Mouse (Mus musculus): ENCODE results near the gene Rps6kl1. TPM values are rescaled to one million over a fixed set of nuclear protein-coding genes. Genes with fewer than 3 reads are reported as not detected.

Gene Rps6kl1
- 0.31 and 0.57 TPM in 2 replicates for polyA plus RNA-seq (2012; rRNA removed)
- 0.30 and 0.57 TPM in 2 replicates for polyA plus RNA-seq (2014; fragmentation: Nextera tagmentation; extraction: Ambion mirVana)

- ATAC-seq (ENCODE audit: insufficient read depth) (peak; percentile 82; the same call in 1 of the 2 replicates), DNase-seq (ENCODE audit: low read depth in 3 of 3, low spot score in 3 of 3) (peak; percentile 19 to 28 (median 20))
- Histone ChIP-seq H3K9me3 (ENCODE audit: control insufficient read depth, low read length) (no peaks in the 10 kb centered on the region), H3K4me2 (ENCODE audit: low read depth) (peak within 1 kb of the TSS; percentile 63), H3K9ac (replicated peaks) (no peak within 1 kb of the TSS), H3K4me3 (ENCODE audit: insufficient read depth in 1 of 2, low read depth in 2 of 2, low read length in 2 of 2) (peak within 1 kb of the TSS in 1 of 2 experiments; percentile 28; a peak in 3 of 4 replicates), H3K36me3 (replicated peaks; ENCODE audit: control insufficient read depth, insufficient read depth, low read depth) (no peaks in the 10 kb centered on the region), H3K27ac (no peak within 1 kb of the TSS), H3K4me1 (replicated peaks; ENCODE audit: control insufficient read depth in 2 of 2, insufficient read depth in 2 of 2, low read length in 1 of 2) (peaks cover 0 to 6% of the 10 kb centered on the region in 2 experiments; a peak in 2 of 4 replicates), H3K27me3 (ENCODE audit: control insufficient read depth, insufficient read depth, low read length) (no peaks in the 10 kb centered on the region; the same call in 1 of the 2 replicates)
- 14% methylated on average over 28 of the region's 28 CpGs for WGBS (ENCODE audit: insufficient replicate concordance)
- no peak for TF ChIP-seq EP300 (IDR thresholded peaks at IDR 0.05; ENCODE audit: low read depth)
- TF ChIP-seq CTCF (IDR thresholded peaks at IDR 0.05; ENCODE audit: low read depth) = no peak
Observed at GRCm38 (mm10) chr12:85151002-85151774, at the start of gene Rps6kl1. TSS of gene Rps6kl1 (minus strand) at chr12:85151264.

GRCm38 (mm10) chr12:85199954-85200353 is 48.9 kb upstream of the Rps6kl1 start:
- TF ChIP-seq EP300 (IDR thresholded peaks at IDR 0.05; ENCODE audit: low read depth) = no peak
- no peak for TF ChIP-seq CTCF (IDR thresholded peaks at IDR 0.05; ENCODE audit: low read depth)
- no peak for ATAC-seq (ENCODE audit: insufficient read depth)
- no peaks in the 10 kb centered on the region for H3K4me1 ChIP-seq (replicated peaks; ENCODE audit: control insufficient read depth in 2 of 2, insufficient read depth in 2 of 2, low read length in 1 of 2)

DNA sequence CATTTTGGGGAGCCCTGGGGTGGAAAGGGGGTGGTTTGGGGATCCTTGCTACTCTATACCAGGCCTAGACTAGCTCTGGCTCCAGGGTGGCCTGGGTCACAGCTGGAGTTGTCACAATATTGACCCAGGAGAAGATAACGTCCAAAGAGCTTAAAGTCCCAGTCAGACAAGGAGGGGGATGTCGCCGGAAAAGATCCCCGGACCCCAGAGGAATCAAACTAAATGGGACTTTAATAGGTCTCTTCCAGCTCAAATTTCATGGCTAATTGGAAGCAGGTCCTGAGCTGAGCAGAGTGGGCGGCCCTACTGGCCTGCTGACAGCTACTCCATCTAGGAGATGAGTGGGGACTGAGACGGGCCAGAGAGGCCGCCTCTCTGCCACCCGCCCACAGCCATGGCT is 46.9 kb upstream of the Rps6kl1 start:
- H3K9ac ChIP-seq (replicated peaks) = no peak overlapping the region
- ATAC-seq (ENCODE audit: insufficient read depth) (no peak), DNase-seq (ENCODE audit: low read depth in 3 of 3, low spot score in 3 of 3) (no peak)
- H3K4me1 ChIP-seq (replicated peaks; ENCODE audit: control insufficient read depth in 2 of 2, insufficient read depth in 2 of 2, low read length in 1 of 2) = no peaks in the 10 kb centered on the region
- WGBS (ENCODE audit: insufficient replicate concordance) = 63% methylated on average over 8 of the region's 8 CpGs
- H3K27me3 ChIP-seq (ENCODE audit: control insufficient read depth, insufficient read depth, low read length) = no peaks in the 10 kb centered on the region
- no peak for TF ChIP-seq EP300 (IDR thresholded peaks at IDR 0.05; ENCODE audit: low read depth)
- TF ChIP-seq CTCF (IDR thresholded peaks at IDR 0.05; ENCODE audit: low read depth) = no peak
- H3K4me3 ChIP-seq (ENCODE audit: insufficient read depth in 1 of 2, low read depth in 2 of 2, low read length in 2 of 2) = no peak overlapping the region
- H3K4me2 ChIP-seq (ENCODE audit: low read depth) = no peak overlapping the region
- H3K27ac ChIP-seq = no peak overlapping the region
- H3K36me3 ChIP-seq (replicated peaks; ENCODE audit: control insufficient read depth, insufficient read depth, low read depth) = no peaks in the 10 kb centered on the region
- H3K9me3 ChIP-seq (ENCODE audit: control insufficient read depth, low read length) = no peaks in the 10 kb centered on the region

More at GRCm38 (mm10) chr12:85199954-85200353, 48.9 kb upstream of the Rps6kl1 start:
- 58% methylated on average over 1 of the region's 1 CpGs for WGBS (ENCODE audit: insufficient replicate concordance)
- no peaks in the 10 kb centered on the region for H3K27me3 ChIP-seq (ENCODE audit: control insufficient read depth, insufficient read depth, low read length)
- no peak overlapping the region for H3K9ac ChIP-seq (replicated peaks)
- H3K36me3 ChIP-seq (replicated peaks; ENCODE audit: control insufficient read depth, insufficient read depth, low read depth) = no peaks in the 10 kb centered on the region
- H3K4me3 ChIP-seq (ENCODE audit: insufficient read depth in 1 of 2, low read depth in 2 of 2, low read length in 2 of 2) = no peak overlapping the region
- H3K27ac ChIP-seq = no peak overlapping the region
- DNase-seq (ENCODE audit: low read depth in 3 of 3, low spot score in 3 of 3) = no peak
- H3K9me3 ChIP-seq (ENCODE audit: control insufficient read depth, low read length) = no peaks in the 10 kb centered on the region
- no peak overlapping the region for H3K4me2 ChIP-seq (ENCODE audit: low read depth)

DNA sequence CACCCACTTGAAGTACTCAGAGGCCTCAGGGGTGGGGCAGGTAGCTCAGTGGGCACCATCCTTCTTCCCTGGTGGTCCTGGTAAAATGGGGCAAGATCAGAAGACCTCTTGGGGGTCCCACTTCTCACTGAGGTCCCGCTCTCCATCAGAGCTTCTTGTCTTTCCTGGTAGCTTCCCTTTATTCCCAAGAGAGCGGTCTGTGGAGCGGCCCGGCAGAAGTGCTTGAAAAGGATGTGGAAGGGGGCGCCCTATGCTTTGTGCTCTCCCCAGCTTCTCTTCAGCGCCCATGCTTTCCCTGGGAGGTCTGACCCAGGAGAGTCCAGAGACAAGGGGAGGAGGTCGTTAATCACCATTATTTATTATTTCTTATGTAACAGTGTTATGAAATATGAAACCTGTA is 46.3 kb upstream of the Rps6kl1 start:
- DNase-seq (ENCODE audit: low read depth in 3 of 3, low spot score in 3 of 3) (no peak), ATAC-seq (ENCODE audit: insufficient read depth) (no peak)
- no peaks in the 10 kb centered on the region for H3K4me1 ChIP-seq (replicated peaks; ENCODE audit: control insufficient read depth in 2 of 2, insufficient read depth in 2 of 2, low read length in 1 of 2)

GRCm38 (mm10) chr12:85196191-85196590 is 45.1 kb upstream of the Rps6kl1 start:
- no peaks in the 10 kb centered on the region for H3K27me3 ChIP-seq (ENCODE audit: control insufficient read depth, insufficient read depth, low read length)
- no peak overlapping the region for H3K9ac ChIP-seq (replicated peaks)
- H3K9me3 ChIP-seq (ENCODE audit: control insufficient read depth, low read length) = no peaks in the 10 kb centered on the region
- no peaks in the 10 kb centered on the region for H3K36me3 ChIP-seq (replicated peaks; ENCODE audit: control insufficient read depth, insufficient read depth, low read depth)
- DNase-seq (ENCODE audit: low read depth in 3 of 3, low spot score in 3 of 3) = no peak
- no peak overlapping the region for H3K4me2 ChIP-seq (ENCODE audit: low read depth)
- 77% methylated on average over 10 of the region's 10 CpGs for WGBS (ENCODE audit: insufficient replicate concordance)
- no peak overlapping the region for H3K4me3 ChIP-seq (ENCODE audit: insufficient read depth in 1 of 2, low read depth in 2 of 2, low read length in 2 of 2)
- TF ChIP-seq EP300 (IDR thresholded peaks at IDR 0.05; ENCODE audit: low read depth) = no peak
- no peak for TF ChIP-seq CTCF (IDR thresholded peaks at IDR 0.05; ENCODE audit: low read depth)
- ATAC-seq (ENCODE audit: insufficient read depth) = no peak
- H3K27ac ChIP-seq = no peak overlapping the region
- H3K4me1 ChIP-seq (replicated peaks; ENCODE audit: control insufficient read depth in 2 of 2, insufficient read depth in 2 of 2, low read length in 1 of 2) = no peaks in the 10 kb centered on the region

More for the DNA sequence above, 46.3 kb upstream of the Rps6kl1 start:
- Histone ChIP-seq H3K4me3 (ENCODE audit: insufficient read depth in 1 of 2, low read depth in 2 of 2, low read length in 2 of 2) (no peak overlapping the region), H3K9ac (replicated peaks) (no peak overlapping the region), H3K27ac (no peak overlapping the region), H3K36me3 (replicated peaks; ENCODE audit: control insufficient read depth, insufficient read depth, low read depth) (no peaks in the 10 kb centered on the region), H3K4me2 (ENCODE audit: low read depth) (no peak overlapping the region), H3K27me3 (ENCODE audit: control insufficient read depth, insufficient read depth, low read length) (no peaks in the 10 kb centered on the region), H3K9me3 (ENCODE audit: control insufficient read depth, low read length) (no peaks in the 10 kb centered on the region)
- no peak for TF ChIP-seq EP300 (IDR thresholded peaks at IDR 0.05; ENCODE audit: low read depth)
- no peak for TF ChIP-seq CTCF (IDR thresholded peaks at IDR 0.05; ENCODE audit: low read depth)
- WGBS (ENCODE audit: insufficient replicate concordance) = 71% methylated on average over 7 of the region's 7 CpGs

Data from liver, embryonic 14.5 days (tissue).